Comparison of ENCODE assay signal across 8 mouse cellular contexts in the genomic region with DNA sequence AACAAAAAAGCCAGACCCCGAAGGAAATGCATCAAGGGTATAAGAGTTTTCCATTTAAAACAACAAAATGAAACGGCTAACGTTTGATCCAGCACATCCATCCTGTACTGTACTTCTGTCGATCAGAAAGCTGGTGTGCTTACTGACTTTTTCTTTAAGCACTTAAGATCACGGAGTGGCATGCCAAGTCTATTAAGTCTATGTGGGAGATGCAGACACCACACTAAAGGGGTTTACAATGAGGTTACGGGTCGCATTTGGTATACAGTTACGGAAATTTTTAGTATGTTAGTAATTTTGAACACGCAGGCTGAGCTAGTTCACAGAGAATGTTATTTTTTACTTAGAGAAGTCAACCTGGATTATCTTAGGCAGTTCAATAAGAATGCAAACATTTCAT. TPM values are rescaled to one million over a fixed set of nuclear protein-coding genes. Genes with fewer than 3 reads are reported as not detected.
DNase-seq lines count a peak whose midpoint lies in the region; ATAC-seq and TF ChIP-seq lines count a peak whose summit lies in the region.

No protein-coding gene starts in this region.

- WGBS in thymus, adult 2 months, result 5% methylated on average over 9 of the region's 9 CpGs
- WGBS in limb, embryonic 14.5 days, result 28% methylated on average over 9 of the region's 9 CpGs

- H3K4me1 ChIP-seq in thymus, adult 2 months (replicated peaks; ENCODE audit: control insufficient read depth, insufficient read depth, low read length), result peaks cover 21% of the 10 kb centered on the region
- peaks cover 3% of the 10 kb centered on the region for H3K4me1 ChIP-seq in limb, embryonic 14.5 days (ENCODE audit: control insufficient read depth, insufficient read depth, low read length)

- no peaks in the 10 kb centered on the region for H3K27me3 ChIP-seq in thymus, adult 2 months (ENCODE audit: control insufficient read depth, insufficient read depth, low read length)
- no peaks in the 10 kb centered on the region for H3K27me3 ChIP-seq in limb, embryonic 14.5 days (ENCODE audit: control insufficient read depth, insufficient read depth, low read length)

- peak; percentile 37 for DNase-seq in CD4-positive, CD25-positive, alpha-beta regulatory T cell, adult 2 months (ENCODE audit: low read depth, low spot score)
- peak; percentile 32 for DNase-seq in thymus, adult 2 months
- no peak for DNase-seq in thymus, postnatal 25 days
- DNase-seq in limb, embryonic 14.5 days (ENCODE audit: low spot score), result no peak
- DNase-seq in frontal cortex, postnatal 25 days (ENCODE audit: low spot score in 2 of 2), result no peak
- DNase-seq in yolk sac, embryonic 10.5 days (ENCODE audit: low spot score), result no peak

- H3K9ac ChIP-seq in limb, embryonic 14.5 days (ENCODE audit: low read depth, low read length, severe bottlenecking), result peak overlapping the region; percentile 82

- H3K4me2 ChIP-seq in limb, embryonic 14.5 days (replicated peaks; ENCODE audit: low read depth, low read length, severe bottlenecking), result peak overlapping the region; percentile 57

- no peaks in the 10 kb centered on the region for H3K9me3 ChIP-seq in limb, embryonic 14.5 days (ENCODE audit: control insufficient read depth, low read length)

- H3K27ac ChIP-seq in thymus, adult 2 months (ENCODE audit: control insufficient read depth, insufficient read depth, low read length), result peak overlapping the region; percentile 94
- no peak overlapping the region for H3K27ac ChIP-seq in limb, embryonic 14.5 days (replicated peaks; ENCODE audit: low read depth, low read length)

- no peaks in the 10 kb centered on the region for H3K36me3 ChIP-seq in thymus, adult 2 months (ENCODE audit: control insufficient read depth, insufficient read depth, low read length)
- 0 out of 2 replicates have a peak, but pooled peaks cover 6% of the 10 kb centered on the region for H3K36me3 ChIP-seq in limb, embryonic 14.5 days (ENCODE audit: control insufficient read depth, insufficient read depth, low read length)

- H3K4me3 ChIP-seq in thymus, adult 2 months (ENCODE audit: control insufficient read depth, insufficient read depth, low read length), result peak overlapping the region; percentile 92; the same call in 1 of the 2 replicates
- peak overlapping the region; percentile 89 for H3K4me3 ChIP-seq in limb, embryonic 14.5 days (replicated peaks; ENCODE audit: low read length)

- TF ChIP-seq POLR2A in thymus, adult 2 months (IDR thresholded peaks at IDR 0.05; ENCODE audit: control insufficient read depth, extremely low read depth, insufficient read depth, low read length, poor library complexity), result no peak
- TF ChIP-seq POLR2A in limb, embryonic 14.5 days (IDR thresholded peaks at IDR 0.05; ENCODE audit: borderline replicate concordance, extremely low read depth, insufficient read depth, insufficient read length), result no peak

- TF ChIP-seq CTCF in thymus, adult 2 months (IDR thresholded peaks at IDR 0.05; ENCODE audit: borderline replicate concordance, control insufficient read depth, extremely low read depth, insufficient read depth, low read length, poor library complexity), result no peak

- no peak for ATAC-seq in CD4-positive, CD25-positive, alpha-beta regulatory T cell, adult 4 months
- ATAC-seq in limb, embryonic 14.5 days (ENCODE audit: low FRiP score, low read depth), result no peak
- ATAC-seq in activated CD4-positive, CD25-positive, alpha-beta regulatory T cell, adult 4 months, result no peak

RNA-seq across cellular contexts. Expression of a gene that starts 0.4 kb away (rescaled TPM):
- polyA plus RNA-seq in CD4-positive, CD25-positive, alpha-beta regulatory T cell, adult 4 months (2017; shearing (Covaris generic)), result 10 to 100 TPM; 25.2 to 27.4 TPM
- polyA plus RNA-seq in thymus, adult 2 months (2012; rRNA removed), result 10.2 and 12.0 TPM in 2 replicates
- polyA plus RNA-seq in limb, embryonic 14.5 days (2012; rRNA removed), result 7.2 and 7.4 TPM in 2 replicates
- 23.0 and 26.0 TPM in 2 replicates for polyA plus RNA-seq in limb, embryonic 14.5 days (2014; fragmentation: Nextera tagmentation; extraction: Ambion mirVana)
- 10 to 100 TPM; 22.1 to 22.4 TPM for polyA plus RNA-seq in activated CD4-positive, CD25-positive, alpha-beta regulatory T cell, adult 4 months (2017; shearing (Covaris generic))

RNA-seq across cellular contexts. Expression of a gene that starts 0.7 kb away (rescaled TPM):
- polyA plus RNA-seq in CD4-positive, CD25-positive, alpha-beta regulatory T cell, adult 4 months (2017; shearing (Covaris generic)), result 10 to 100 TPM; 22.3 to 24.8 TPM
- 17.2 and 18.9 TPM in 2 replicates for polyA plus RNA-seq in thymus, adult 2 months (2012; rRNA removed)
- 12.8 and 14.8 TPM in 2 replicates for polyA plus RNA-seq in limb, embryonic 14.5 days (2012; rRNA removed)
- 13.6 and 13.9 TPM in 2 replicates for polyA plus RNA-seq in limb, embryonic 14.5 days (2014; fragmentation: Nextera tagmentation; extraction: Ambion mirVana)
- 10 to 100 TPM; 11.7 to 15.1 TPM for polyA plus RNA-seq in activated CD4-positive, CD25-positive, alpha-beta regulatory T cell, adult 4 months (2017; shearing (Covaris generic))

Comparison
In these comparisons a context has a peak if more than half of its experiments do, and no peak if none do; other contexts are left out.
1. DNase-seq: peak in CD4-positive, CD25-positive, alpha-beta regulatory T cell, adult 2 months (single experiment) and thymus, adult 2 months (single experiment); none in thymus, postnatal 25 days (single experiment), limb, embryonic 14.5 days (single experiment), frontal cortex, postnatal 25 days (0 of 2) and yolk sac, embryonic 10.5 days (single experiment).